Mouse (Mus musculus): ENCODE measurements at regions not wholly inside any gene's neighbourhood (a gene's known extent, or its start where the extent isn't known, plus 50 kb on each side); places are given as distances from the start of the nearest gene placed in this dataset.

DNA sequence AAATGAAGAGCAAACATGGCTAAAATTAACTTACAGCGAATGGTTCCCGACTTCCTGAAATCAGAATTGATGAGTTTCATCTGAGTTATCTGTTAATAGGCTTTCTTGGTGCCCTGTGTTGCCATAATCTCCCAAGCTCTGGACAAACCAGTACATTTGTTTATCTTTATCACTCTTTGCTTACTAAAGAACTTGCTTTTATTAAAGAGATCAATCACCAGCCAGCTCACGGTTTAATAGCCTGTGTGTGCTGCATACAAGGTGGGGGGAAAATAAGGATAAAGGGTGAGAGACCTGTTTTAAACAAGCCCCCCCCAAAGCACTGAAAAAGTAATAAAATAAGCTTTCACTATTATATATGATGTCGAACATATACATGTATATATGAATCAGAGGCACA is 441.3 kb downstream of the Rwdd3 start:
- no peak for TF ChIP-seq CTCF (IDR thresholded peaks at IDR 0.05; ENCODE audit: control insufficient read depth, insufficient read depth, insufficient read length)
- TF ChIP-seq MAX (IDR thresholded peaks at IDR 0.05): no peak
- no peak for TF ChIP-seq USF1 (IDR thresholded peaks at IDR 0.05; ENCODE audit: low read depth)
- TF ChIP-seq CEBPB (IDR thresholded peaks at IDR 0.05; ENCODE audit: low read depth): no peak
- TF ChIP-seq FOSL1 (IDR thresholded peaks at IDR 0.05; ENCODE audit: insufficient read depth, low read length, poor library complexity, severe bottlenecking): no peak
- TF ChIP-seq MYOD1 (IDR thresholded peaks at IDR 0.05; ENCODE audit: control insufficient read depth, insufficient read length, low read depth): no peak
- no peak for TF ChIP-seq MYOG (IDR thresholded peaks at IDR 0.05; ENCODE audit: control insufficient read depth, extremely low read depth, insufficient read length)

Data from C2C12 (cell line).